Mouse (Mus musculus) liver, adult 2 months (tissue): ENCODE measurements at regions not wholly inside any gene's neighbourhood (a gene's known extent, or its start where the extent isn't known, plus 50 kb on each side); places are given as distances from the start of the nearest gene placed in this dataset.

Experiments used
- CTCF ChIP-seq: fragments of 200-500 bp; IDR thresholded peaks from 2 replicates; pipeline ENCODE4 v1.5.1; 2011; ENCODE audit warnings: low read depth, low read length, control low read depth
- POLR2A ChIP-seq: fragments of 200-500 bp; IDR thresholded peaks from 2 replicates; pipeline ENCODE4 v1.6.1; 2011; ENCODE audit warnings: low read length, control low read depth; ENCODE audit not compliant: insufficient read depth; ENCODE audit errors: extremely low read depth

- TF ChIP-seq POLR2A (no peak), CTCF (no peak)
These were observed 118.1 kb downstream of the Tmem17 start for GRCm38 (mm10) chr11:22629991-22630390.
